Mouse (Mus musculus) lung, postnatal 0 days (tissue): ENCODE measurements at regions not wholly inside any gene's neighbourhood (a gene's known extent, or its start where the extent isn't known, plus 50 kb on each side); places are given as distances from the start of the nearest gene placed in this dataset.

Source experiments
- ATAC-seq: fragments of 200-750 bp; cut with Nextera tagmentation; 2 replicates; pipeline ENCODE4 v1.8.0; 2017; ENCODE audit warnings: moderate library complexity
- DNase-seq: peaks from one replicate; pipeline ENCODE4 v3.0.0-alpha.2; 2016; ENCODE audit warnings: low spot score
- H3K27ac ChIP-seq: fragments of 300-500 bp; sonication (generic); 2 replicates; pipeline ENCODE4 v1.5.1; 2014; ENCODE audit warnings: antibody characterized with exemption, mild to moderate bottlenecking, low read length, mixed read lengths
- H3K27me3 ChIP-seq: fragments of 300-500 bp; sonication (generic); replicated peaks from 2 replicates; pipeline ENCODE4 v1.6.1; 2014; ENCODE audit warnings: low read length, mixed read lengths; ENCODE audit not compliant: insufficient read depth
- H3K36me3 ChIP-seq: fragments of 300-500 bp; sonication (generic); 2 replicates; pipeline ENCODE4 v1.6.1; 2014; ENCODE audit warnings: low read length, mixed read lengths; ENCODE audit not compliant: insufficient read depth
- H3K4me1 ChIP-seq: fragments of 300-500 bp; sonication (generic); 2 replicates; pipeline ENCODE4 v1.6.1; 2014; ENCODE audit warnings: antibody characterized with exemption, low read depth, low read length, mixed read lengths; ENCODE audit not compliant: insufficient read depth
- H3K4me2 ChIP-seq: fragments of 300-500 bp; sonication (generic); replicated peaks from 2 replicates; pipeline ENCODE4 v1.6.1; 2014; ENCODE audit warnings: low read depth, mild to moderate bottlenecking, low read length, moderate library complexity, mixed read lengths
- H3K4me3 ChIP-seq: fragments of 300-500 bp; sonication (generic); 2 replicates; pipeline ENCODE4 v1.5.1; 2014; ENCODE audit warnings: low read depth, low read length
- H3K9ac ChIP-seq: fragments of 300-500 bp; sonication (generic); replicated peaks from 2 replicates; pipeline ENCODE4 v1.6.1; 2014; ENCODE audit warnings: low read depth, mild to moderate bottlenecking
- H3K9me3 ChIP-seq: fragments of 300-500 bp; sonication (generic); 2 replicates; pipeline ENCODE4 v1.6.1; 2016; ENCODE audit warnings: low read length, mixed read lengths
- CTCF ChIP-seq: IDR thresholded peaks from 2 replicates; pipeline ENCODE4 v1.5.1; 2016; ENCODE audit warnings: antibody characterized with exemption, mild to moderate bottlenecking
- EP300 ChIP-seq: IDR thresholded peaks from 2 replicates; pipeline ENCODE4 v1.6.1; 2016; ENCODE audit warnings: antibody characterized with exemption, mild to moderate bottlenecking, control low read depth
- WGBS: fragments of 180-500 bp; shearing (Covaris S2); extraction: QIAGEN DNeasy Blood & Tissue Kit; methylation state at CpG from one replicate; pipeline ENCODE4 v1.1.7; 2014; 5-methylcytosine and 5-hydroxymethylcytosine counted together

- H3K27ac ChIP-seq = no peak overlapping the region
- H3K4me1 ChIP-seq = no peaks in the 10 kb centered on the region
- H3K4me3 ChIP-seq = no peak overlapping the region
- H3K9me3 ChIP-seq = no peaks in the 10 kb centered on the region
- H3K4me2 ChIP-seq = no peak overlapping the region
- ATAC-seq (0 out of 2 replicates have a peak, but pooled peaks have one; percentile 32), DNase-seq (peak; percentile 49)
- 58% methylated on average over 2 of the region's 2 CpGs for WGBS
- H3K9ac ChIP-seq = no peak overlapping the region
- TF ChIP-seq CTCF = peak; percentile 64
- TF ChIP-seq EP300 = no peak
- H3K27me3 ChIP-seq = no peaks in the 10 kb centered on the region
- no peaks in the 10 kb centered on the region for H3K36me3 ChIP-seq
Measured at GRCm38 (mm10) chr15:60762071-60762470, 91.5 kb downstream of the Fam84b start.

DNA sequence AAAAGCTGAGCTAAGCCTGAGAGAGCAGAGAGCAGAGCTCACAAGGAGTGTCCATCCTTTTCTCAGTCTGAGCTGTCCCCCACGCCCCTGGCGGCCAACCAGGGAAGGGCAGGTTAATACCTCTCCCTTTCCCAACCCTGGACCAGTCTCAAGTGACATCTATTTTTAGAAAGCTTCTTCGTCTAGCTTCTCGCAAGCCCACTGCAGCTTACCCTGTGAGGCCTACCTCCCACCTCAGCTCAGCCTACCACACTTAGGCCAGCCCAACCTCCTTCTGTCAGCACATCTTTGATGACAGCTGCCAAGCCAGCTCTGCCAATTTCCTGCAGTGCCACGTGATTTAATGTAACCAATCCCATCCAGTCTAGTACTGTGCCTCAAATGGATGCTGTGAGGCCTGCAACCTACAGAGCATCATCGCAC lies 93.6 kb downstream of the Fam84b start:
- H3K4me3 ChIP-seq = no peak overlapping the region
- H3K27ac ChIP-seq = no peak overlapping the region
- H3K4me1 ChIP-seq = no peaks in the 10 kb centered on the region
- H3K36me3 ChIP-seq = no peaks in the 10 kb centered on the region
- ATAC-seq (peak; percentile 63), DNase-seq (peak; percentile 68)
- H3K4me2 ChIP-seq = no peak overlapping the region
- no peaks in the 10 kb centered on the region for H3K27me3 ChIP-seq
- TF ChIP-seq CTCF (peak; percentile 83), EP300 (no peak)
- no peaks in the 10 kb centered on the region for H3K9me3 ChIP-seq
- no peak overlapping the region for H3K9ac ChIP-seq
- 24% methylated on average over 6 of the region's 6 CpGs for WGBS

- Histone ChIP-seq H3K9me3 (no peaks in the 10 kb centered on the region), H3K9ac (no peak overlapping the region), H3K27me3 (no peaks in the 10 kb centered on the region), H3K4me3 (no peak overlapping the region), H3K4me2 (no peak overlapping the region), H3K4me1 (no peaks in the 10 kb centered on the region), H3K27ac (no peak overlapping the region), H3K36me3 (no peaks in the 10 kb centered on the region)
- WGBS = 86% methylated on average over 5 of the region's 5 CpGs
- DNase-seq (no peak), ATAC-seq (no peak)
- TF ChIP-seq EP300 (no peak), CTCF (no peak)
Measured at GRCm38 (mm10) chr15:60754246-60754645, 99.3 kb downstream of the Fam84b start.

- ATAC-seq = peak; percentile 57
- TF ChIP-seq EP300 (no peak), CTCF (no peak)
- Histone ChIP-seq H3K4me1 (no peaks in the 10 kb centered on the region), H3K9ac (no peak overlapping the region), H3K27ac (no peak overlapping the region), H3K4me2 (no peak overlapping the region), H3K4me3 (no peak overlapping the region), H3K9me3 (no peaks in the 10 kb centered on the region), H3K27me3 (no peaks in the 10 kb centered on the region), H3K36me3 (no peaks in the 10 kb centered on the region)
- WGBS = 15% methylated on average over 2 of the region's 2 CpGs
- peak; percentile 50 for DNase-seq
Measured at GRCm38 (mm10) chr15:60739598-60739997, 114.0 kb downstream of the Fam84b start.

DNA sequence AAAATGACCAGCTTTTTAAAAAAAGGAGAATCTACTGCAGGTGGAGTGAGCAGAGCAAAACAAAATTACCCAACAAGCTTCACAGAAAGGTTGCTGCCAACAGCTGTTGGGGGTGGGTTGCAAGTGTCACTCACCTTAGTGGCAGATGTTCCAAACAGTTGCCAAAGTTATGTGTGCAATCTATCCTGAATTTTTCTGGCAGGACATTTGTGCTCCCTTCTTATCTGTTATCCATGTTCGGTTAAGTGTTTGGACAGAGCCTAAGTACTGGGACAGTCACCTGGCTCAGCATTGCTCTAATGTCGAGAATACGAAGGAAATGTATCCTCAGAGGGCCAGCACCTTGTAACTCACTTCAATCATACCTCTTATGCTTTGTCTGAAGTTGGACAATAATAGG lies 115.3 kb downstream of the Fam84b start:
- no peak overlapping the region for H3K4me3 ChIP-seq
- H3K9ac ChIP-seq = no peak overlapping the region
- ATAC-seq = no peak
- no peaks in the 10 kb centered on the region for H3K9me3 ChIP-seq
- no peaks in the 10 kb centered on the region for H3K4me1 ChIP-seq
- no peak for TF ChIP-seq EP300
- no peak for TF ChIP-seq CTCF
- no peaks in the 10 kb centered on the region for H3K27me3 ChIP-seq
- DNase-seq = no peak
- H3K27ac ChIP-seq = no peak overlapping the region
- H3K4me2 ChIP-seq = no peak overlapping the region
- no peaks in the 10 kb centered on the region for H3K36me3 ChIP-seq
- WGBS = 45% methylated on average over 3 of the region's 3 CpGs

DNA sequence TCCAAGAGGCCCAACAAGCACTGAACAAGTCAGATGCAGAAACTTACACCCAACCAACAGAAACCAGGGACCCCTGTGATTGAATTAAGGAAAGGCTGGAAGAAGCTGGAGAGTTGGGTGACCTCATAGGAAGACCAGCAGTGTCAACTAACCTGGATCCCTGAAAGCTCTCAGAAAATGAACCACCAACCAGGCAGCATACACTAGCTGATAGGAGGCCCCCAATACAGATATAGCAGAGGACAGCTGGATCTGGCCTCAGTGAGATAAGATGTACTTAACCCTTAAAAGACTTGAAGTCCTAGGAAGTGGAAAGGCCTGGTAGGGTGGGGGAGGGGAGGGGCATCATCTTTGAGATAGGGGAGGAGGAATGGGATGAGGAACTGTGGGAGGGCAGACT lies 121.2 kb downstream of the Fam84b start:
- H3K27me3 ChIP-seq = no peaks in the 10 kb centered on the region
- no peaks in the 10 kb centered on the region for H3K4me1 ChIP-seq
- no peak overlapping the region for H3K27ac ChIP-seq
- no peaks in the 10 kb centered on the region for H3K9me3 ChIP-seq
- DNase-seq = no peak
- TF ChIP-seq EP300 = no peak
- TF ChIP-seq CTCF = no peak
- no peaks in the 10 kb centered on the region for H3K36me3 ChIP-seq
- ATAC-seq = no peak
- H3K4me2 ChIP-seq = no peak overlapping the region
- H3K9ac ChIP-seq = no peak overlapping the region
- H3K4me3 ChIP-seq = no peak overlapping the region

- H3K4me3 ChIP-seq = no peak overlapping the region
- H3K27ac ChIP-seq = no peak overlapping the region
- H3K9me3 ChIP-seq = no peaks in the 10 kb centered on the region
- ATAC-seq (no peak), DNase-seq (peak; percentile 22)
- no peaks in the 10 kb centered on the region for H3K36me3 ChIP-seq
- H3K27me3 ChIP-seq = no peaks in the 10 kb centered on the region
- 69% methylated on average over 9 of the region's 9 CpGs for WGBS
- TF ChIP-seq EP300 = no peak
- TF ChIP-seq CTCF = no peak
- H3K4me1 ChIP-seq = no peaks in the 10 kb centered on the region
- no peak overlapping the region for H3K4me2 ChIP-seq
- H3K9ac ChIP-seq = no peak overlapping the region
Measured at GRCm38 (mm10) chr15:60728754-60729153, 124.8 kb downstream of the Fam84b start.
